Mouse (Mus musculus) C2C12 (cell line): ENCODE results near the gene Ccdc12. TPM values are rescaled to one million over a fixed set of nuclear protein-coding genes. Genes with fewer than 3 reads are reported as not detected.
A peak's percentile ranks its signal among the peaks of the same experiment; 100 is the strongest.

Experiments used
- H3K27me3 ChIP-seq: one replicate; pipeline ENCODE4 v1.6.1; 2011; ENCODE audit not compliant: control insufficient read depth, insufficient read depth, insufficient read length
- H3K36me3 ChIP-seq: one replicate; pipeline ENCODE4 v1.6.1; 2011; ENCODE audit not compliant: control insufficient read depth, insufficient read depth
- H3K4me3 ChIP-seq: one replicate; pipeline ENCODE4 v1.5.1; 2011; ENCODE audit warnings: mild to moderate bottlenecking, control low read depth; ENCODE audit not compliant: poor library complexity, insufficient read depth, severe bottlenecking
- H3K79me2 ChIP-seq: one replicate; pipeline ENCODE4 v1.6.1; 2011; ENCODE audit not compliant: control insufficient read depth, insufficient read depth
- H3K79me3 ChIP-seq: one replicate; pipeline ENCODE4 v1.6.1; 2011; ENCODE audit warnings: low read depth, control low read depth
- H3ac ChIP-seq: one replicate; pipeline ENCODE3; 2011; ENCODE audit warnings: low read depth; ENCODE audit not compliant: control insufficient read depth, insufficient read length
- CEBPB ChIP-seq: IDR thresholded peaks from one replicate; pipeline ENCODE4 v1.6.1; 2011; ENCODE audit warnings: low read depth, mild to moderate bottlenecking, control low read depth, moderate library complexity
- CTCF ChIP-seq: IDR thresholded peaks from one replicate; pipeline ENCODE4 v1.5.1; 2011; ENCODE audit not compliant: control insufficient read depth, insufficient read depth, insufficient read length
- FOSL1 ChIP-seq: IDR thresholded peaks from one replicate; pipeline ENCODE4 v1.8.0; 2011; ENCODE audit warnings: mild to moderate bottlenecking, low read length; ENCODE audit not compliant: poor library complexity, insufficient read depth, severe bottlenecking
- MAX ChIP-seq: IDR thresholded peaks from one replicate; pipeline ENCODE4 v1.6.1; 2011; ENCODE audit warnings: mild to moderate bottlenecking, control low read depth
- MYOD1 ChIP-seq: IDR thresholded peaks from one replicate; pipeline ENCODE4 v1.6.1; 2011; ENCODE audit warnings: low read depth; ENCODE audit not compliant: control insufficient read depth, insufficient read length
- MYOG ChIP-seq: IDR thresholded peaks from one replicate; pipeline ENCODE4 v1.6.1; 2011; ENCODE audit not compliant: control insufficient read depth, insufficient read length; ENCODE audit errors: extremely low read depth
- USF1 ChIP-seq: IDR thresholded peaks from one replicate; pipeline ENCODE4 v1.6.1; 2011; ENCODE audit warnings: low read depth, mild to moderate bottlenecking, control low read depth, moderate library complexity
- polyA plus RNA-seq: library from polyadenylated mRNA; unstranded; fragments of >200 nt; fragmentation: generic; extraction: Trizol; gene quantifications from one replicate; pipeline ENCODE4 v1.2.1, GENCODE M21; 2012; ENCODE audit warnings: missing spikeins

The Ccdc12 gene
- polyA plus RNA-seq, 1 experiment: 86.7 TPM

DNA sequence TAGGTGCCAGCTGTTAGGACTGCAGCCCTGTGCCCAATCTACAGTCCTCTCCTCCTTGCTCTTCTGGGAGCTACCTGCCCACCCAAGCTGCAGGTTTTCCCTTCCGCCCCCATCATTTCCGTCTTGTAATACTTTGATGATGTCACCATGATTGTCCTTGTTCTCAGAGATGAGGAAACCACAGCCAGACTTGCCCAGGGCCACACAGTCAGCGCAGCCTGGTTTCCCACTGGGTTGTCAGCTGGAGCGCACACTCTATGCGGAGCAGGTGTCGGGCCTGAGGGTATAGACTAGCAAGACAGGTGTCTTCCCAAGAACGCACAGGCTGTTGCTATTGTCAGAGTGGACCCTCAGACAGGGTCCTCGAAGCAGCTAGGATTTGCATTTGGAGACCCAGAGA, 28.9 kb downstream of the Ccdc12 start:
- no peak overlapping the region for H3K4me3 ChIP-seq
- H3K79me3 ChIP-seq: peaks cover 19% of the 10 kb centered on the region
- TF ChIP-seq MYOD1 (peak; percentile 55), CEBPB (peak; percentile 9), MYOG (no peak)
- peaks cover 72% of the 10 kb centered on the region for H3K79me2 ChIP-seq
- no peaks in the 10 kb centered on the region for H3K27me3 ChIP-seq
- peak overlapping the region; percentile 16 for H3ac ChIP-seq
- no peaks in the 10 kb centered on the region for H3K36me3 ChIP-seq

GRCm38 (mm10) chr9:110685591-110685990, 29.3 kb downstream of the Ccdc12 start:
- TF ChIP-seq MYOG (no peak), CTCF (no peak), MYOD1 (no peak), CEBPB (no peak)
- Histone ChIP-seq H3K4me3 (no peak overlapping the region), H3K79me2 (peaks cover 76% of the 10 kb centered on the region), H3ac (peak overlapping the region; percentile 16), H3K27me3 (no peaks in the 10 kb centered on the region), H3K36me3 (no peaks in the 10 kb centered on the region), H3K79me3 (peaks cover 19% of the 10 kb centered on the region)

DNA sequence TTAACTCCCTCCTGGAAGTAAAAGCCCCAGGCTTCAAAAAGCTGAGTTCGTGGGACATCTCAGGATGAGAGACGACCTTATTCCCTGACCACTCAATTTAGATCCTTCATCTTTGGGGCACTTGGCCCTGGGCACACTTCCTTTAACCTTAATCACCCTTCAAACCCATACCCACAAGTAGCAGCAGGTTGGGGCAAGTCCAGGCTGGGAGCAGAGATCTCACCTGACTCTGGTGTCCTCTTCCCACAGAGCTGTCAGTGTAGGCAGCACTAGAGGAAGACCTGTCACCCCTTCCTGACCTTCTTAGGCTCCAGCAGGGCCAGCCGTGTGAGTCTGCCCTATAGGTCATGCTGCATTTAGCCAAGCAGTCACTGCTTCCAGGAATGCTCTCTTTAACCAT, 30.2 kb downstream of the Ccdc12 start:
- peaks cover 18% of the 10 kb centered on the region for H3K79me3 ChIP-seq
- H3ac ChIP-seq: no peak overlapping the region
- no peaks in the 10 kb centered on the region for H3K36me3 ChIP-seq
- TF ChIP-seq MYOG: no peak
- TF ChIP-seq CEBPB: no peak
- no peak for TF ChIP-seq FOSL1
- TF ChIP-seq MYOD1: no peak
- peaks cover 76% of the 10 kb centered on the region for H3K79me2 ChIP-seq
- H3K4me3 ChIP-seq: no peak overlapping the region
- no peaks in the 10 kb centered on the region for H3K27me3 ChIP-seq

DNA sequence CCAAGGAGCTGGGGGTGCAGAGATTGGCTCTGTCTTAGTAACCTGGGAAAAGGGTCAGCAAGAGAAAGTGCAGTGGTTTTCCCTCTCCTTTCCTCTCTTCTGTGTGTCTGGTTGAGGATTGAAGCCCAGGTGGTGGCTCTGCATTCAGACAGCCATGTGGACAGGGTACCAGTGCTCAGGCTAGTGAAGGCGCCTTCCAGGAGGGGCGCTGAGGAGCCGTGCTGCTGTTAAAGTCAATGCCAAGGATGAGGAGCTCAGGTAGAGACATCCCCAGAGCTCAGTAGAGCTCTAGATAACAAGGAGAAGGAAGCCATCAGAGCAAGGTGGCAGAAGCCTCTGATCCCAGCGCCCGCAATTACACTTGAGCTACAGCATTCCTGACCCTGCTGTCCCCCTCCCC, 30.8 kb downstream of the Ccdc12 start:
- no peaks in the 10 kb centered on the region for H3K36me3 ChIP-seq
- no peak overlapping the region for H3ac ChIP-seq
- H3K79me3 ChIP-seq: peaks cover 14% of the 10 kb centered on the region
- H3K27me3 ChIP-seq: no peaks in the 10 kb centered on the region
- H3K4me3 ChIP-seq: no peak overlapping the region
- H3K79me2 ChIP-seq: peaks cover 70% of the 10 kb centered on the region
- no peak for TF ChIP-seq MYOD1
- TF ChIP-seq FOSL1: no peak
- TF ChIP-seq CEBPB: no peak
- TF ChIP-seq MAX: no peak
- no peak for TF ChIP-seq MYOG

GRCm38 (mm10) chr9:110687846-110688245, 31.5 kb downstream of the Ccdc12 start:
- H3K27me3 ChIP-seq: no peaks in the 10 kb centered on the region

DNA sequence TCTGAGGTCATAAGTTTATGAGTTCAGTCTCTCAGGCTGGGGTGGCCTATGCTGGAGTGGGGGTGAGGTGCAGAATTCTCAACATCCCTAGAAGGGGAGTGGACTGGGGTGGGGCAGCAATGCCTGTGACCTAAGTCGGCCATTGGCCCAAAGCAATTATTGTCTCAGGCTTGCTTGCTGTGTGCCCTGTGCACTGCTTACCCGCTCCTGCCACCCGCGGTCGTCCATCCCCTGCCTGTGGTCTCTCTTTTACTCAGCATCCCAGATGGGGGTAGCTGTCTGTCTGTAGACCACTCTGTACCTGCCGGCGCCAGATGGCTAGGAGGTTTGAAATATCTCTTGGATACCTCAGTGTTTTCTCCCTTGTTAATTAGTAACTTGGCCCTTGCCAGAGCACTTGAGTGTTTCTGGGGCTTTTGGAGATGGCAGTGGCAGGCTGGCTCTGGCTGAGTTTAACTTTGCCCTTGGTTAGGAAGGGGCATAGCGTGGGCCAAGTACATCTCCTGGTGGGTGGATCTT, 33.0 kb downstream of the Ccdc12 start:
- TF ChIP-seq MAX (no peak), FOSL1 (no peak), MYOG (no peak), MYOD1 (no peak), CEBPB (no peak), CTCF (no peak), USF1 (no peak)
- H3K27me3 ChIP-seq: no peaks in the 10 kb centered on the region
- no peak overlapping the region for H3ac ChIP-seq

More at GRCm38 (mm10) chr9:110687846-110688245, 31.5 kb downstream of the Ccdc12 start:
- H3K79me3 ChIP-seq: peaks cover 7% of the 10 kb centered on the region
- no peaks in the 10 kb centered on the region for H3K36me3 ChIP-seq
- H3K4me3 ChIP-seq: no peak overlapping the region
- H3ac ChIP-seq: no peak overlapping the region
- TF ChIP-seq USF1 (no peak), FOSL1 (no peak), MYOG (no peak), MYOD1 (no peak), MAX (no peak)
- peaks cover 62% of the 10 kb centered on the region for H3K79me2 ChIP-seq

More for the DNA sequence above, 33.0 kb downstream of the Ccdc12 start:
- Histone ChIP-seq H3K4me3 (no peak overlapping the region), H3K79me2 (peaks cover 52% of the 10 kb centered on the region), H3K36me3 (peaks cover 3% of the 10 kb centered on the region), H3K79me3 (peaks cover 2% of the 10 kb centered on the region)
